Comparison of ENCODE assay signal across 8 mouse cellular contexts in genomic region chr11:52223968-52224682, GRCm38 (mm10). TPM values are rescaled to one million over a fixed set of nuclear protein-coding genes. Genes with fewer than 3 reads are reported as not detected.
A peak's percentile ranks its signal among the peaks of the same experiment; 100 is the strongest.
DNase-seq lines count a peak whose midpoint lies in the region; ATAC-seq and TF ChIP-seq lines count a peak whose summit lies in the region.
"Had no signal": no experiment of that assay in that cellular context is flagged by ENCODE, and none has a peak within 500 bp of the region (broad histone marks: within the 10 kb centered on the region; RNA-seq: fewer than 3 reads in every experiment).

No protein-coding gene starts in this region.

- no peaks in the 10 kb centered on the region for H3K27me3 ChIP-seq in E14TG2a.4 (ENCODE audit: insufficient read depth, low read length)
- no peaks in the 10 kb centered on the region; the same call in 1 of the 2 replicates for H3K27me3 ChIP-seq in intestine, embryonic 15.5 days (replicated peaks)
- no peaks in the 10 kb centered on the region; the same call in 1 of the 2 replicates for H3K27me3 ChIP-seq in liver, embryonic 14.5 days (ENCODE audit: control insufficient read depth, insufficient read depth, low read length)
- no peaks in the 10 kb centered on the region for H3K27me3 ChIP-seq in stomach, embryonic 14.5 days (ENCODE audit: control insufficient read depth, insufficient read depth, low read length)
- H3K27me3 ChIP-seq in forebrain, embryonic 12.5 days, result peaks cover 10% of the 10 kb centered on the region; the same call in 1 of the 2 replicates

- H3K4me1 ChIP-seq in E14TG2a.4 (replicated peaks; ENCODE audit: low read depth, low read length), result peaks cover 74% of the 10 kb centered on the region
- 0 out of 2 replicates have a peak, but pooled peaks cover 3% of the 10 kb centered on the region for H3K4me1 ChIP-seq in intestine, embryonic 15.5 days (replicated peaks)
- H3K4me1 ChIP-seq in liver, embryonic 14.5 days (replicated peaks; ENCODE audit: control insufficient read depth in 2 of 2, insufficient read depth in 2 of 2, low read length in 1 of 2), result no peaks in the 10 kb centered on the region; a peak in 1 of 4 replicates
- no peaks in the 10 kb centered on the region for H3K4me1 ChIP-seq in stomach, embryonic 14.5 days (ENCODE audit: control insufficient read depth, insufficient read depth, low read length)
- 0 out of 2 replicates have a peak, but pooled peaks cover 2% of the 10 kb centered on the region for H3K4me1 ChIP-seq in forebrain, embryonic 12.5 days

- 7% methylated on average over 19 of the region's 19 CpGs for WGBS in intestine, embryonic 15.5 days
- 11% methylated on average over 19 of the region's 19 CpGs for WGBS in liver, embryonic 14.5 days (ENCODE audit: insufficient replicate concordance)
- 11% methylated on average over 19 of the region's 19 CpGs for WGBS in stomach, embryonic 14.5 days
- 18% methylated on average over 19 of the region's 19 CpGs for WGBS in forebrain, embryonic 12.5 days

- H3K4me2 ChIP-seq in intestine, embryonic 15.5 days (replicated peaks), result peak overlapping the region; percentile 45
- H3K4me2 ChIP-seq in liver, embryonic 14.5 days (ENCODE audit: low read depth), result peak overlapping the region; percentile 23
- peak overlapping the region; percentile 25 for H3K4me2 ChIP-seq in stomach, embryonic 14.5 days (replicated peaks; ENCODE audit: low read depth, low read length)
- no peak overlapping the region for H3K4me2 ChIP-seq in forebrain, embryonic 12.5 days

- peak; percentile 92 for ATAC-seq in intestine, embryonic 15.5 days
- ATAC-seq in liver, embryonic 14.5 days (ENCODE audit: insufficient read depth), result peak; percentile 64; the same call in 1 of the 2 replicates
- ATAC-seq in stomach, embryonic 14.5 days (ENCODE audit: insufficient number of reproducible peaks, insufficient read depth, low FRiP score, low read depth), result peak; percentile 85
- ATAC-seq in forebrain, embryonic 12.5 days (ENCODE audit: low FRiP score), result no peak

- DNase-seq in ZHBTc4 (ENCODE audit: low read depth, low spot score), result peak; percentile 89
- DNase-seq in liver, embryonic 14.5 days (ENCODE audit: low read depth in 3 of 3, low spot score in 3 of 3), result no peak
- no peak for DNase-seq in cerebellum, postnatal 4 days (ENCODE audit: low spot score in 2 of 2)

- no peak overlapping the region for H3K9ac ChIP-seq in intestine, embryonic 15.5 days
- H3K9ac ChIP-seq in liver, embryonic 14.5 days (replicated peaks), result no peak overlapping the region
- H3K9ac ChIP-seq in stomach, embryonic 14.5 days (replicated peaks; ENCODE audit: low read depth, low read length), result no peak overlapping the region
- no peak overlapping the region for H3K9ac ChIP-seq in forebrain, embryonic 12.5 days

- TF ChIP-seq EP300 in liver, embryonic 14.5 days (IDR thresholded peaks at IDR 0.05; ENCODE audit: low read depth), result no peak

- H3K27ac ChIP-seq in intestine, embryonic 15.5 days, result peak overlapping the region; percentile 74
- no peak overlapping the region for H3K27ac ChIP-seq in liver, embryonic 14.5 days
- no peak overlapping the region for H3K27ac ChIP-seq in stomach, embryonic 14.5 days (ENCODE audit: low read length)
- no peak overlapping the region for H3K27ac ChIP-seq in forebrain, embryonic 12.5 days

- H3K36me3 ChIP-seq in E14TG2a.4 (ENCODE audit: insufficient read depth, low read length), result no peaks in the 10 kb centered on the region
- no peaks in the 10 kb centered on the region for H3K36me3 ChIP-seq in intestine, embryonic 15.5 days
- H3K36me3 ChIP-seq in liver, embryonic 14.5 days (replicated peaks; ENCODE audit: control insufficient read depth, insufficient read depth, low read depth), result no peaks in the 10 kb centered on the region
- no peaks in the 10 kb centered on the region for H3K36me3 ChIP-seq in stomach, embryonic 14.5 days (ENCODE audit: control insufficient read depth, insufficient read depth, low read length)
- no peaks in the 10 kb centered on the region for H3K36me3 ChIP-seq in forebrain, embryonic 12.5 days (replicated peaks)

- H3K9me3 ChIP-seq in E14TG2a.4 (ENCODE audit: low read length), result no peaks in the 10 kb centered on the region
- no peaks in the 10 kb centered on the region for H3K9me3 ChIP-seq in intestine, embryonic 15.5 days
- no peaks in the 10 kb centered on the region for H3K9me3 ChIP-seq in liver, embryonic 14.5 days (ENCODE audit: control insufficient read depth, low read length)
- H3K9me3 ChIP-seq in stomach, embryonic 14.5 days (ENCODE audit: control insufficient read depth, low read depth, low read length), result no peaks in the 10 kb centered on the region
- no peaks in the 10 kb centered on the region for H3K9me3 ChIP-seq in forebrain, embryonic 12.5 days

- TF ChIP-seq CTCF in E14TG2a.4 (conservative IDR thresholded peaks at IDR 0.05; ENCODE audit: low read length), result no peak
- no peak for TF ChIP-seq CTCF in liver, embryonic 14.5 days (IDR thresholded peaks at IDR 0.05; ENCODE audit: low read depth)

- H3K4me3 ChIP-seq in E14TG2a.4 (replicated peaks; ENCODE audit: low read length), result peak overlapping the region; percentile 61
- 0 out of 2 replicates have a peak overlapping the region, but pooled peaks have one; percentile 14 for H3K4me3 ChIP-seq in intestine, embryonic 15.5 days (replicated peaks)
- H3K4me3 ChIP-seq in liver, embryonic 14.5 days (ENCODE audit: insufficient read depth in 1 of 2, low read depth in 2 of 2, low read length in 2 of 2), result peak overlapping the region in 1 of 2 experiments; percentile 14; a peak in 1 of 4 replicates
- H3K4me3 ChIP-seq in stomach, embryonic 14.5 days (ENCODE audit: low read depth, low read length), result no peak overlapping the region
- H3K4me3 ChIP-seq in forebrain, embryonic 12.5 days (replicated peaks), result no peak overlapping the region
- H3K4me3 ChIP-seq: erythroblast, embryonic 14.5 days had no signal

RNA-seq across cellular contexts. Expression of gene Skp1a, which starts 7.7 kb away (rescaled TPM):
- 720 and 848 TPM in 2 replicates for polyA plus RNA-seq in intestine, embryonic 15.5 days (2015; fragmentation: Nextera tagmentation; extraction: Ambion mirVana)
- 32.9 and 55.6 TPM in 2 replicates for polyA plus RNA-seq in liver, embryonic 14.5 days (2012; rRNA removed)
- 281 and 285 TPM in 2 replicates for polyA plus RNA-seq in liver, embryonic 14.5 days (2014; fragmentation: Nextera tagmentation; extraction: Ambion mirVana)
- 800 and 831 TPM in 2 replicates for polyA plus RNA-seq in stomach, embryonic 14.5 days (2014; fragmentation: Nextera tagmentation; extraction: Ambion mirVana)
- 958 and 1,041 TPM in 2 replicates for polyA plus RNA-seq in forebrain, embryonic 12.5 days (2016; fragmentation: Nextera tagmentation; extraction: Ambion mirVana)

RNA-seq across cellular contexts. Expression of gene Olfr1371, which starts 10.3 kb away (rescaled TPM):
- polyA plus RNA-seq in intestine, embryonic 15.5 days (2015; fragmentation: Nextera tagmentation; extraction: Ambion mirVana), result not detected in 2 replicates
- polyA plus RNA-seq in liver, embryonic 14.5 days (2012; rRNA removed), result not detected in 2 replicates
- polyA plus RNA-seq in liver, embryonic 14.5 days (2014; fragmentation: Nextera tagmentation; extraction: Ambion mirVana), result not detected in 2 replicates
- polyA plus RNA-seq in stomach, embryonic 14.5 days (2014; fragmentation: Nextera tagmentation; extraction: Ambion mirVana), result not detected in 2 replicates
- polyA plus RNA-seq in forebrain, embryonic 12.5 days (2016; fragmentation: Nextera tagmentation; extraction: Ambion mirVana), result not detected in 2 replicates
- polyA plus RNA-seq: erythroblast, embryonic 14.5 days had no signal

RNA-seq across cellular contexts. Expression of gene Tcf7, which starts 58.7 kb away (rescaled TPM):
- 6.9 and 8.2 TPM in 2 replicates for polyA plus RNA-seq in intestine, embryonic 15.5 days (2015; fragmentation: Nextera tagmentation; extraction: Ambion mirVana)
- polyA plus RNA-seq in liver, embryonic 14.5 days (2012; rRNA removed), result 1.3 and 1.6 TPM in 2 replicates
- polyA plus RNA-seq in liver, embryonic 14.5 days (2014; fragmentation: Nextera tagmentation; extraction: Ambion mirVana), result 1.8 and 2.0 TPM in 2 replicates
- 4.4 and 5.3 TPM in 2 replicates for polyA plus RNA-seq in stomach, embryonic 14.5 days (2014; fragmentation: Nextera tagmentation; extraction: Ambion mirVana)
- polyA plus RNA-seq in forebrain, embryonic 12.5 days (2016; fragmentation: Nextera tagmentation; extraction: Ambion mirVana), result 5.4 TPM in 2 replicates

Comparison
In these comparisons a context has a peak if more than half of its experiments do, and no peak if none do; other contexts are left out.
1. H3K4me3 ChIP-seq: peak in E14TG2a.4 (single experiment) and intestine, embryonic 15.5 days (single experiment); none in stomach, embryonic 14.5 days (single experiment) and forebrain, embryonic 12.5 days (single experiment).